Mouse (Mus musculus): ENCODE data around the gene Zkscan5. TPM values are rescaled to one million over a fixed set of nuclear protein-coding genes. Genes with fewer than 3 reads are reported as not detected.
"Not testable (repeated sequence)": the region's sequence is repeated elsewhere in the genome, so short reads cannot be mapped to it uniquely, and the experiment has no call there.

Zkscan5 gene
- polyA plus RNA-seq, 1 experiment from 2014 or later, result 18.4 TPM

- Histone ChIP-seq H3K9me3 (no peaks in the 10 kb centered on the region), H3K27me3 (ENCODE audit: poor library complexity, severe bottlenecking) (no peaks in the 10 kb centered on the region), H3K36me3 (replicated peaks) (peaks cover 64% of the 10 kb centered on the region), H3K4me3 (no peak overlapping the region), H3K27ac (no peak overlapping the region), H3K4me1 (no peaks in the 10 kb centered on the region)
- WGBS, result 96% methylated on average over 8 of the region's 8 CpGs
- peak; percentile 10 for DNase-seq (ENCODE audit: extremely low spot score, low spot score)
Measured at GRCm38 (mm10) chr5:145219981-145220380, 15.6 kb downstream of the Zkscan5 start.

GRCm38 (mm10) chr5:145222840-145223239 is 18.5 kb downstream of the Zkscan5 start:
- 89% methylated on average over 5 of the region's 5 CpGs for WGBS
- peaks cover 55% of the 10 kb centered on the region for H3K36me3 ChIP-seq (replicated peaks)
- no peaks in the 10 kb centered on the region for H3K27me3 ChIP-seq (ENCODE audit: poor library complexity, severe bottlenecking)
- H3K4me1 ChIP-seq, result no peaks in the 10 kb centered on the region
- H3K27ac ChIP-seq, result no peak overlapping the region
- no peak overlapping the region for H3K4me3 ChIP-seq
- no peaks in the 10 kb centered on the region for H3K9me3 ChIP-seq
- no peak for DNase-seq (ENCODE audit: extremely low spot score, low spot score)

DNA sequence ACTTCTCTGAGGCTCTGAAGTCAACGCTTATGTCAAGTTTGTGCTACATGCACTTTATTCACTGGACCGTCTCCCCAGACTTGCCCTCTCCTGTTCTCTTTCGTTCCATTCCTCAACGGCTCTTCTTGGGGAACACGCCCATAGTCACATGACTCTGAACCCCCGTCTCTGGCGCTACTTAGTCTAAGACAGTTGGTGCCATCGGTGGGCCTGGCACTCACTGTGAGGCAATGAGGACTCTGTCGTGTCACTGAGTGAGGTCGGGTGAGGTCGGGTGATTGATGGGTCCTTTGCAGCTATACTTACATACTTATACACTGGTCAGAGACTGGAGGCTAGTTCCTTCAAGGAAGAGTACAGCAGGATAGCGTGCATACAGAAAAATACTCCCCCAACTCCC is 19.0 kb downstream of the Zkscan5 start:
- 87% methylated on average over 12 of the region's 12 CpGs for WGBS
- Histone ChIP-seq H3K4me1 (no peaks in the 10 kb centered on the region), H3K27me3 (ENCODE audit: poor library complexity, severe bottlenecking) (no peaks in the 10 kb centered on the region), H3K27ac (no peak overlapping the region), H3K36me3 (replicated peaks) (peaks cover 49% of the 10 kb centered on the region), H3K4me3 (no peak overlapping the region), H3K9me3 (no peaks in the 10 kb centered on the region)
- DNase-seq (ENCODE audit: extremely low spot score, low spot score), result no peak

DNA sequence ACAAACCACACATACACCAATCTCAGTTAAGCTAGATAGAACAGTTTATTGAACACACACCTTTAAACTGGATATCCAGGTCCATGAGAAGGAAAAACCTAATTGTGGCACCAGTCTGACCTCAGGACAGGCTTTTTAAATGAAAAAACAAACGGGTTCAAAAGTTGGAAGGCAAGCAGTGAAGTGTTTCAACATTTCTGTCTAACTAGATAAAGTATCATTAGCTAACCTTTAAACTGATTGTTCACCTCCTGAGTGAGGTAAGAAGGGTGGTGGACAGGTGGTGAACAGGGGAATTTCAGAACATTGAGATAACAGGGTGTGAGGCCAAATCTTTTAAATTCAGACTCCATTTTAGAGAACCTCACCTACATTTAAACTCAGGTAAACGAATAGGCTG is 22.1 kb downstream of the Zkscan5 start:
- no peak for DNase-seq (ENCODE audit: extremely low spot score, low spot score)
- no peak overlapping the region for H3K4me3 ChIP-seq
- H3K27me3 ChIP-seq (ENCODE audit: poor library complexity, severe bottlenecking), result no peaks in the 10 kb centered on the region
- 68% methylated on average over 2 of the region's 2 CpGs for WGBS
- H3K4me1 ChIP-seq, result peaks cover 8% of the 10 kb centered on the region
- no peaks in the 10 kb centered on the region for H3K9me3 ChIP-seq
- H3K27ac ChIP-seq, result no peak overlapping the region
- peaks cover 19% of the 10 kb centered on the region for H3K36me3 ChIP-seq (replicated peaks)

DNA sequence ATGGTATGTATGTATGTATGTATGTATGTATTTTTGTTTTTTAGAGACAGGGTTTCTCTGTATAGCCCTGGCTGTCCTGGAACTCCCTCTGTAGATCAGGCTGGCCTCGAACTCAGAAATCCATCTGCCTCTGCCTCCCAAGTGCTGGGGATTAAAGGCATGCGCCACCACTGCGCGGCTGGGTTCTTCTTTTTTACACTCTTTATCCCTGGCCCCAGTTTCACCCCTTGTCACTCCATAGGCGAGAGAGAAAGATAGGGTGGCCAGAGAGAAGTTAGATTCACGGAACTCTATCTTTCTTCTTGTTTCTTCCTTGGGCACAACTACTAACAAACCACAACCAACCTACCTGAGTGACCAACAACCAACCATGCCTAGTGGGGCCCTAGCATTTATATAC is 24.9 kb downstream of the Zkscan5 start:
- H3K4me3 ChIP-seq; DNase-seq (ENCODE audit: extremely low spot score, low spot score); H3K9me3 ChIP-seq; H3K27me3 ChIP-seq (ENCODE audit: poor library complexity, severe bottlenecking); H3K27ac ChIP-seq: not testable (repeated sequence)
- WGBS, result 82% methylated on average over 6 of the region's 6 CpGs
- H3K4me1 ChIP-seq, result peaks cover 24% of the 10 kb centered on the region
- peaks cover 11% of the 10 kb centered on the region for H3K36me3 ChIP-seq (replicated peaks)

DNA sequence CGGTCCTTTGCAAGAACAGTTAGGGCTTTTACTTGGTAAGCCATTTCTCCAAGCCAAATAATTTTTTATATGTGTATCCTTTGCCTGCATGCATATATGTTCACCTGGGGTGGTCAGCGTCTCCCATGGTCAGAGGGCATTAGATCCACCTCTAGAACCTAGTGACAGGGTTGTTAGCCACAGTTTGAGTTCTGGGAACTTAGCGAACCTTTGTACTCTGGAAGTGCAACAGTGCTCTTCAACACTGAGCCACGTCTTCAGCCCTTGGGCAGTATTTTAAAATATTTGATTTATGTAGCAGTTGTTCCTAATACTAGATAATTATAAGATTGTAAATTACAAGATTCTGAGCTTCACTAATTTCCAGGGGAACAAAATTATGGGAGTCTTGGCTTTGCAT is 26.3 kb downstream of the Zkscan5 start:
- DNase-seq (ENCODE audit: extremely low spot score, low spot score), result no peak
- Histone ChIP-seq H3K36me3 (replicated peaks) (peaks cover 24% of the 10 kb centered on the region), H3K27ac (no peak overlapping the region), H3K9me3 (no peaks in the 10 kb centered on the region), H3K27me3 (ENCODE audit: poor library complexity, severe bottlenecking) (no peaks in the 10 kb centered on the region), H3K4me1 (peaks cover 24% of the 10 kb centered on the region), H3K4me3 (peak overlapping the region; percentile 99)
- 94% methylated on average over 4 of the region's 4 CpGs for WGBS

DNA sequence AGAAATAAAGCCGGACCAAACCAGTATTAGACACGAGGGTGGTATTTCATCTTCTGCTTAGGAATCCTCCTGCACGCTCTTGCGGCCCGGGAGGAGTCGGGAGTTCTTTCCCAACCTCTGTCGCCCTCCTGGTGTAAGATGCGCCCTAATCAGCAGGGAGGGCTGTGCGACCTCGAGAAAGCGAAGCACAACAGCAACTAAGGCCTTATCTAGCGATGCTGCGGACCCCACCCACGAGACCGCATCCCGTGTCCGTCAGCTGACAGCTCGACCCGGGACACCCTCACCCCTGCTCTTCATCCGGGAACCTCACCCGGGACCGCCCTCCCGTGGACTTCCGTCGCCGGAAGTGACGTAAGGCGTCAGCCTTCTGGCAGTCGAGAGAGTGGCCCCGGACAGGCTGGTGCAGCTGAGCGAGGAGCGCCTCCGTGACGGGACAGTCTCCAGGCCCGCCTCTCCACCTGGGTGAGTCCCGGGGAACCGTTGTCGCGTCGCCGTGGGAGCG is 27.1 kb downstream of the Zkscan5 start, which contains the start of gene Zfp655:
Gene Zfp655, plus strand, starts transcription at position 349 of the 505 bp plus-strand sequence.
- Histone ChIP-seq H3K36me3 (replicated peaks) (peaks cover 32% of the 10 kb centered on the region), H3K27me3 (ENCODE audit: poor library complexity, severe bottlenecking) (no peaks in the 10 kb centered on the region), H3K9me3 (no peaks in the 10 kb centered on the region), H3K27ac (peak within 1 kb of the TSS; percentile 88), H3K4me1 (peaks cover 24% of the 10 kb centered on the region), H3K4me3 (peak within 1 kb of the TSS; percentile 99)
- DNase-seq (ENCODE audit: extremely low spot score, low spot score), result peak; percentile 96
- WGBS, result under 1% methylated on average over 42 of the region's 42 CpGs

GRCm38 (mm10) chr5:145231893-145232411 is 27.6 kb downstream of the Zkscan5 start:
- Histone ChIP-seq H3K4me1 (peaks cover 24% of the 10 kb centered on the region), H3K27me3 (ENCODE audit: poor library complexity, severe bottlenecking) (no peaks in the 10 kb centered on the region), H3K36me3 (replicated peaks) (peaks cover 36% of the 10 kb centered on the region), H3K9me3 (no peaks in the 10 kb centered on the region), H3K4me3 (peak overlapping the region; percentile 99), H3K27ac (peak overlapping the region; percentile 88)
- DNase-seq (ENCODE audit: extremely low spot score, low spot score), result no peak
- WGBS, result under 1% methylated on average over 49 of the region's 49 CpGs

- peaks cover 24% of the 10 kb centered on the region for H3K4me1 ChIP-seq
- H3K27me3 ChIP-seq (ENCODE audit: poor library complexity, severe bottlenecking), result no peaks in the 10 kb centered on the region
- no peak overlapping the region for H3K27ac ChIP-seq
- H3K9me3 ChIP-seq, result no peaks in the 10 kb centered on the region
- DNase-seq (ENCODE audit: extremely low spot score, low spot score), result no peak
- H3K36me3 ChIP-seq (replicated peaks), result peaks cover 63% of the 10 kb centered on the region
- H3K4me3 ChIP-seq, result no peak overlapping the region
Measured at GRCm38 (mm10) chr5:145234636-145235035, 30.3 kb downstream of the Zkscan5 start.

- Histone ChIP-seq H3K4me3 (no peak overlapping the region), H3K27me3 (ENCODE audit: poor library complexity, severe bottlenecking) (no peaks in the 10 kb centered on the region), H3K9me3 (peaks cover 7% of the 10 kb centered on the region; the same call in 1 of the 2 replicates), H3K27ac (no peak overlapping the region), H3K36me3 (replicated peaks) (peaks cover 84% of the 10 kb centered on the region), H3K4me1 (no peaks in the 10 kb centered on the region)
- WGBS, result 88% methylated on average over 3 of the region's 3 CpGs
- no peak for DNase-seq (ENCODE audit: extremely low spot score, low spot score)
Measured at GRCm38 (mm10) chr5:145249520-145249919, 45.2 kb downstream of the Zkscan5 start.

Other genes starting within 250 kb of the Zkscan5 start
- 12.1 and 13.0 TPM in 2 replicates for gene Smurf1, start 238.7 kb upstream of the Zkscan5 start, polyA plus RNA-seq (2016; fragmentation: Nextera tagmentation; extraction: Ambion mirVana)
- not detected in 2 replicates for gene Gm4871, start 171.8 kb upstream of the Zkscan5 start, polyA plus RNA-seq (2016; fragmentation: Nextera tagmentation; extraction: Ambion mirVana)
- gene 1700018F24Rik, start 161.6 kb upstream of the Zkscan5 start, polyA plus RNA-seq (2016; fragmentation: Nextera tagmentation; extraction: Ambion mirVana), result not detected in 2 replicates
- gene Arpc1a, start 120.7 kb upstream of the Zkscan5 start, polyA plus RNA-seq (2016; fragmentation: Nextera tagmentation; extraction: Ambion mirVana), result 120 and 121 TPM in 2 replicates
- gene Kpna7, start 120.5 kb upstream of the Zkscan5 start, polyA plus RNA-seq (2016; fragmentation: Nextera tagmentation; extraction: Ambion mirVana), result not detected in 2 replicates
- 82.9 and 83.4 TPM in 2 replicates for gene Arpc1b, start 90.3 kb upstream of the Zkscan5 start, polyA plus RNA-seq (2016; fragmentation: Nextera tagmentation; extraction: Ambion mirVana)
- gene Pdap1, start 64.3 kb upstream of the Zkscan5 start, polyA plus RNA-seq (2016; fragmentation: Nextera tagmentation; extraction: Ambion mirVana), result 148 and 151 TPM in 2 replicates
- gene Bud31, start 64.2 kb upstream of the Zkscan5 start, polyA plus RNA-seq (2016; fragmentation: Nextera tagmentation; extraction: Ambion mirVana), result 250 and 253 TPM in 2 replicates
- 17.5 and 18.9 TPM in 2 replicates for gene Ptcd1, start 37.5 kb upstream of the Zkscan5 start, polyA plus RNA-seq (2016; fragmentation: Nextera tagmentation; extraction: Ambion mirVana)
- 91.4 and 92.5 TPM in 2 replicates for gene Cpsf4, start 37.3 kb upstream of the Zkscan5 start, polyA plus RNA-seq (2016; fragmentation: Nextera tagmentation; extraction: Ambion mirVana)
- 508 and 509 TPM in 2 replicates for gene Atp5j2, start 12.5 kb upstream of the Zkscan5 start, polyA plus RNA-seq (2016; fragmentation: Nextera tagmentation; extraction: Ambion mirVana)
- gene Zkscan14, start 2.7 kb upstream of the Zkscan5 start, polyA plus RNA-seq (2016; fragmentation: Nextera tagmentation; extraction: Ambion mirVana), result 5.9 and 6.5 TPM in 2 replicates
- 31.0 and 33.8 TPM in 2 replicates for gene Zfp655, start 27.2 kb downstream of the Zkscan5 start, polyA plus RNA-seq (2016; fragmentation: Nextera tagmentation; extraction: Ambion mirVana)
- gene Zscan25, start 75.9 kb downstream of the Zkscan5 start, polyA plus RNA-seq (2016; fragmentation: Nextera tagmentation; extraction: Ambion mirVana), result 0.42 and 0.46 TPM in 2 replicates
- gene Cyp3a57, start 140.7 kb downstream of the Zkscan5 start, polyA plus RNA-seq (2016; fragmentation: Nextera tagmentation; extraction: Ambion mirVana), result not detected in 2 replicates